Mouse (Mus musculus) CD4-positive naive resting alpha-beta T cell, adult 57 days (primary cell): Measurements from ENCODE around the gene Cfap298. TPM values are rescaled to one million over a fixed set of nuclear protein-coding genes. Genes with fewer than 3 reads are reported as not detected.

ENCODE experiments used
- total RNA-seq: library from RNA; stranded (reverse); gene quantifications from one replicate; pipeline ENCODE4 v1.2.4, GENCODE M21; 2023

Gene Cfap298
- total RNA-seq: 13.9 TPM

DNA sequence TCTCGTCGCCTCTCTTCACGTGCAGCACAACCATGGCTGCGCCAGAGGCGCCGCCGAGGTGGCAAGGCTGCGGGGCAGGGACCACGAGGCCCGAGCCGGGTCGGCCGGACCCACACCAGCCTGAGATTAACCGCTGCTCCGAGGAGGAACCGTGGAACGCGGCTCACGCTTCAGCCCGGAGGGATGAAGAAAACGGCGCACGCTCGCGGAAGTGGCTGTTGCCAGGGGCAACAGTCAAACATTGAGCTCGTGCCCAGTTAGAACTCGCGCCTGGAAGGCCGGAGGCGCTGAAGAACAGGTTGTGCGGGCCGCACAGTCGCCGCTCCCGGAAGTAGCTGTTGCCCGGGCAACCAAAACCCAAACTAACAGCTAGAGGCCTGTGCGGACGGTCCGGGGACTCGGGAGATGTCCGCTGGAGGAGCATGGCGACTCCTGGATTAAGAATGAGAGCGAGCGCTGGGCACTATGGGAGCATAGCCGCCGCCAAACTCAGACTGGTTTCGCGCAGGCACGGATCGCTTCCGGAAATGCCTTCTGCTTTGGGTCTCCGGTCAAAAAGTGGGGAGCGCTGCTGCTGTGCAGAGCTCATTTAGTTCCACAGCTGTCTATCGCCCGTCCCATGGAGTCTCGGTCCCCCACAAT lies at the start of gene Cfap298:
Gene Cfap298, minus strand, starts transcription at position 428 of the 642 bp plus-strand sequence.

Other genes starting within 250 kb of the Cfap298 start
- gene Mis18a, start 207.7 kb downstream of the Cfap298 start, total RNA-seq: 19.2 TPM
- 0.98 TPM for gene Mrap, start 196.9 kb downstream of the Cfap298 start, total RNA-seq
- gene Urb1, start 124.7 kb downstream of the Cfap298 start, total RNA-seq: 32.9 TPM
- gene Eva1c, start 108.4 kb downstream of the Cfap298 start, total RNA-seq: not detected
- gene Synj1, start 76.2 kb upstream of the Cfap298 start, total RNA-seq: 71.7 TPM
- 147 TPM for gene Paxbp1, start 109.4 kb upstream of the Cfap298 start, total RNA-seq
- gene 4932438H23Rik, start 160.0 kb upstream of the Cfap298 start, total RNA-seq: 0.30 TPM